Mouse (Mus musculus): Measurements from ENCODE around the gene Fam183b.
"Not testable (repeated sequence)": the region's sequence is repeated elsewhere in the genome, so short reads cannot be mapped to it uniquely, and the experiment has no call there.

The Fam183b gene

DNA sequence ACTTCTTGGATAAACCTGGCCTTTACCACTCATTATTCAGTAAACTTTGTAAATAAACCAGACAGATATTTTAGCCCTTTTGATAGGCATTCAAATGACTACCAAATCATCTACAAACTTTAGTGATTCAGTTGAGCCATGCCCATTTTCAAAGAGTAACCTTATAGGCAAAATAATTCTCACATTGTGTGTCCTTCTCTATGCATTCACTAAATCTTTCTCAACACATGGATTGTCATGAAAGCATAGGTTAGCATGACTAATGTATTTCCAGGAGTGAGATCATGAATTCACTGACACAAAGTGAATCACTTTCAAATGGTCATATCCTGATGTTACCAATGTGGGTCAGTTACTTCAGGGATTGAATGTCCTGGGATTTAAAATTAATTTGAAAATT lies 28.9 kb downstream of the Fam183b start, which contains the start of gene Olfr315:
Olfr315 (plus strand) TSS at position 301 of the 400 bp plus-strand sequence.
- no peak for DNase-seq (ENCODE audit: low read depth, low spot score)

DNA sequence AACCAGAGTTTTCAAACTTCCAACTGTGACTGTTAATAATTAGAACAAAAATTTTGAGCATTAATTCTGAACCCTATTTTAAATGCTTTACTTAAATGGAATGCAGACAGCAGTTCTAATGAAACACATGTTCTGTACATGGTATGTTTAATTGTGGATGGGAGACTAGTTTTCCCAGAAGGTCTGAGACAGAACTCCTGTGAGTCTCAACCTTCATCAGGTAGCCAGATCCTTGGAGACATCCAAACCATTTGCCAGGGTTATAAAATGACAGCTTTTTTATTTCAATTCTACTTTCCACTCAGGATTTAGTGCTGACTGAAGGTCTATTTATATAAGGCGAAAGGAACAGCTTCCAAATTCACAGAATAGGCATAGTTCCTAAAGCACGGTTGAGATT lies 49.3 kb downstream of the Fam183b start, which contains the start of gene Olfr316:
Olfr316 (plus strand) TSS at position 301 of the 400 bp plus-strand sequence.
- DNase-seq (ENCODE audit: low read depth, low spot score): no peak

DNA sequence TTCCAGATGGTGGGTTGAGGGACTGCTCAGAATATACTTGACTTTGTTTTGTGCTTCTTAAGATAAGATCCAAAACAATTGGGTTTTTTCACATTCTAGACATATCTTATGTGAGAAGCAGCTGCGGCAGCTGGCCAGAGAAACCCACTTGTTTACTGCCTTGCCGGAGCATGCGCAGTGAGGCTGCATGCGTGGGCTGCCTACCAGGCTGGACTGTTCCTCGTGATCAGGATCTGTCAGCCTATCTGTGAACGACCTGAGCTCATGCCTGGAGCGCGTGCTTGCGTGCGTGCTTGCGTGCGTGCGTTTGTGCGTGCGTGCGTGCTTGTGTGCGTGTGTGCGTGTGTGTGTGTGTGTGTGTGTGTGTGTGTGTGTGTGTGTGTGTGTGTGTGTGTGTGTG lies 50.7 kb downstream of the Fam183b start:
- not testable (repeated sequence) for DNase-seq (ENCODE audit: low read depth, low spot score)
